In genomic region chr12:83207481-83207880, GRCm38 (mm10) we compare ENCODE assay signal across 25 mouse cellular contexts.
DNase-seq lines count a peak whose midpoint lies in the region; ATAC-seq lines count a peak whose summit lies in the region.
"Had no signal": no experiment of that assay in that cellular context is flagged by ENCODE, and none has a peak within 500 bp of the region (broad histone marks: within the 10 kb centered on the region; RNA-seq: fewer than 3 reads in every experiment).

No protein-coding gene starts in this region.

- no peak overlapping the region for H3K4me3 ChIP-seq in forebrain, embryonic 15.5 days
- no peak overlapping the region for H3K4me3 ChIP-seq in forebrain, embryonic 16.5 days (replicated peaks; ENCODE audit: low read length)
- no peak overlapping the region for H3K4me3 ChIP-seq in midbrain, embryonic 14.5 days (replicated peaks; ENCODE audit: low read depth, low read length)
- no peak overlapping the region for H3K4me3 ChIP-seq in midbrain, embryonic 16.5 days (ENCODE audit: low read depth, low read length)
- H3K4me3 ChIP-seq: hindbrain, embryonic 10.5 days; limb, embryonic 13.5 days; liver, embryonic 12.5 days; midbrain, embryonic 12.5 days had no signal

- no peaks in the 10 kb centered on the region for H3K36me3 ChIP-seq in forebrain, embryonic 15.5 days
- no peaks in the 10 kb centered on the region for H3K36me3 ChIP-seq in forebrain, embryonic 16.5 days (ENCODE audit: control insufficient read depth, insufficient read depth)
- H3K36me3 ChIP-seq in midbrain, embryonic 14.5 days (ENCODE audit: control insufficient read depth, insufficient read depth, low read length) = no peaks in the 10 kb centered on the region
- H3K36me3 ChIP-seq in midbrain, embryonic 16.5 days (ENCODE audit: control insufficient read depth, insufficient read depth, low read length) = no peaks in the 10 kb centered on the region
- H3K36me3 ChIP-seq: G1E; hindbrain, embryonic 10.5 days; limb, embryonic 13.5 days; liver, embryonic 12.5 days; midbrain, embryonic 12.5 days had no signal

- WGBS in forebrain, embryonic 15.5 days = 71% methylated on average over 5 of the region's 5 CpGs
- 81% methylated on average over 5 of the region's 5 CpGs for WGBS in forebrain, embryonic 16.5 days
- WGBS in midbrain, embryonic 14.5 days = 75% methylated on average over 5 of the region's 5 CpGs
- WGBS in midbrain, embryonic 16.5 days = 75% methylated on average over 5 of the region's 5 CpGs

- no peak overlapping the region for H3K9ac ChIP-seq in forebrain, embryonic 15.5 days (replicated peaks)
- H3K9ac ChIP-seq in forebrain, embryonic 16.5 days (replicated peaks; ENCODE audit: low read depth, low read length) = no peak overlapping the region
- H3K9ac ChIP-seq in midbrain, embryonic 14.5 days (replicated peaks; ENCODE audit: low read length) = no peak overlapping the region
- H3K9ac ChIP-seq in midbrain, embryonic 16.5 days (ENCODE audit: low read depth, low read length) = no peak overlapping the region
- H3K9ac ChIP-seq: limb, embryonic 13.5 days; liver, embryonic 12.5 days; midbrain, embryonic 12.5 days had no signal

- H3K9me3 ChIP-seq in forebrain, embryonic 15.5 days = no peaks in the 10 kb centered on the region
- no peaks in the 10 kb centered on the region for H3K9me3 ChIP-seq in forebrain, embryonic 16.5 days (ENCODE audit: control insufficient read depth, low read length)
- H3K9me3 ChIP-seq in midbrain, embryonic 14.5 days (ENCODE audit: control insufficient read depth, low read length) = no peaks in the 10 kb centered on the region
- H3K9me3 ChIP-seq in midbrain, embryonic 16.5 days (replicated peaks; ENCODE audit: control insufficient read depth, low read length, poor library complexity, severe bottlenecking) = no peaks in the 10 kb centered on the region
- H3K9me3 ChIP-seq: G1E; hindbrain, embryonic 10.5 days; limb, embryonic 13.5 days; liver, embryonic 12.5 days; midbrain, embryonic 12.5 days had no signal

- H3K4me1 ChIP-seq in forebrain, embryonic 15.5 days = peaks cover 28% of the 10 kb centered on the region
- H3K4me1 ChIP-seq in forebrain, embryonic 16.5 days (replicated peaks; ENCODE audit: control insufficient read depth, insufficient read depth, low read length) = peaks cover 20% of the 10 kb centered on the region
- peaks cover 15% of the 10 kb centered on the region; the same call in 1 of the 2 replicates for H3K4me1 ChIP-seq in midbrain, embryonic 14.5 days (ENCODE audit: control insufficient read depth, insufficient read depth, low read length)
- H3K4me1 ChIP-seq in midbrain, embryonic 16.5 days (ENCODE audit: control insufficient read depth, insufficient read depth, low read length) = peaks cover 12% of the 10 kb centered on the region

- DNase-seq in midbrain, embryonic 14.5 days = no peak
- peak; percentile 53 for DNase-seq in cerebellum, adult 8-10 months
- DNase-seq in cerebellum, postnatal 25 days = peak; percentile 65 to 71
- DNase-seq in right cerebral cortex, postnatal 14 days = no peak
- DNase-seq: B cell, adult 2 months; gastrocnemius, postnatal 10 days; kidney, adult 9 months; kidney, postnatal 14 days; lung, adult 18-20 months; lung, postnatal 10 days; right cerebral cortex, adult 18-20 months; thymus, adult 18-20 months; thymus, postnatal 4 days had no signal

- no peaks in the 10 kb centered on the region for H3K27me3 ChIP-seq in forebrain, embryonic 15.5 days
- no peaks in the 10 kb centered on the region for H3K27me3 ChIP-seq in forebrain, embryonic 16.5 days (replicated peaks; ENCODE audit: control insufficient read depth, insufficient read depth, low read length)
- H3K27me3 ChIP-seq in midbrain, embryonic 14.5 days (ENCODE audit: control insufficient read depth, insufficient read depth, low read length) = no peaks in the 10 kb centered on the region
- H3K27me3 ChIP-seq in midbrain, embryonic 16.5 days (ENCODE audit: control insufficient read depth, insufficient read depth, low read depth, low read length) = no peaks in the 10 kb centered on the region
- H3K27me3 ChIP-seq: CH12.LX; midbrain, embryonic 12.5 days had no signal

- ATAC-seq in forebrain, embryonic 15.5 days (replicated peaks) = no peak
- ATAC-seq in forebrain, embryonic 16.5 days = no peak
- ATAC-seq in midbrain, embryonic 14.5 days (ENCODE audit: low FRiP score, low TSS enrichment) = no peak
- ATAC-seq in midbrain, embryonic 16.5 days = no peak
- ATAC-seq: intestine, embryonic 16.5 days; liver, embryonic 12.5 days; Patski had no signal

- H3K27ac ChIP-seq in forebrain, embryonic 15.5 days (replicated peaks) = peak overlapping the region; percentile 50; the same call in 1 of the 2 replicates
- H3K27ac ChIP-seq in forebrain, embryonic 16.5 days (ENCODE audit: low read length) = no peak overlapping the region; the same call in 1 of the 2 replicates
- peak overlapping the region; percentile 32; the same call in 1 of the 2 replicates for H3K27ac ChIP-seq in midbrain, embryonic 14.5 days (replicated peaks; ENCODE audit: low read depth, low read length)
- no peak overlapping the region for H3K27ac ChIP-seq in midbrain, embryonic 16.5 days (ENCODE audit: low read length)
- H3K27ac ChIP-seq: limb, embryonic 13.5 days; liver, embryonic 12.5 days had no signal

- no peak overlapping the region for H3K4me2 ChIP-seq in forebrain, embryonic 15.5 days (replicated peaks)
- no peak overlapping the region for H3K4me2 ChIP-seq in forebrain, embryonic 16.5 days (ENCODE audit: low read length)
- no peak overlapping the region for H3K4me2 ChIP-seq in midbrain, embryonic 14.5 days (ENCODE audit: low read length)
- H3K4me2 ChIP-seq in midbrain, embryonic 16.5 days (ENCODE audit: low read length) = no peak overlapping the region
- H3K4me2 ChIP-seq: heart, embryonic 11.5 days; limb, embryonic 13.5 days; liver, embryonic 12.5 days; midbrain, embryonic 12.5 days had no signal

Comparison
In these comparisons a context has a peak if more than half of its experiments do, and no peak if none do; other contexts are left out.
1. H3K27ac ChIP-seq: peak in forebrain, embryonic 15.5 days (single experiment) and midbrain, embryonic 14.5 days (single experiment); none in forebrain, embryonic 16.5 days (single experiment) and midbrain, embryonic 16.5 days (single experiment).
2. DNase-seq: peak in cerebellum, adult 8-10 months (single experiment) and cerebellum, postnatal 25 days (2 of 2); none in midbrain, embryonic 14.5 days (single experiment) and right cerebral cortex, postnatal 14 days (single experiment).